Mouse (Mus musculus): ENCODE measurements around the gene Dnajb12. TPM values are rescaled to one million over a fixed set of nuclear protein-coding genes. Genes with fewer than 3 reads are reported as not detected.
A peak's percentile ranks its signal among the peaks of the same experiment; 100 is the strongest.

Dnajb12 gene
- polyA plus RNA-seq, 1 experiment from 2014 or later, result 16.9 TPM

- no peak for ATAC-seq
- WGBS, result 91% methylated on average over 7 of the region's 7 CpGs
- H3K4me1 ChIP-seq, result peaks cover 10% of the 10 kb centered on the region; the same call in 1 of the 2 replicates
Measured at GRCm38 (mm10) chr10:59929205-59929604, 49.8 kb downstream of the Dnajb12 start.

GRCm38 (mm10) chr10:59930996-59931395 is 51.6 kb downstream of the Dnajb12 start:
- Histone ChIP-seq H3K36me3 (ENCODE audit: poor library complexity, severe bottlenecking) (no peaks in the 10 kb centered on the region), H3K4me2 (peak overlapping the region; percentile 20; the same call in 1 of the 2 replicates), H3K4me3 (no peak overlapping the region), H3K4me1 (peaks cover 7% of the 10 kb centered on the region; the same call in 1 of the 2 replicates), H3K27ac (no peak overlapping the region; the same call in 1 of the 2 replicates), H3K9me3 (replicated peaks) (no peaks in the 10 kb centered on the region), H3K27me3 (no peaks in the 10 kb centered on the region), H3K9ac (no peak overlapping the region)
- 28% methylated on average over 10 of the region's 10 CpGs for WGBS
- ATAC-seq, result peak; percentile 90

More at GRCm38 (mm10) chr10:59929205-59929604, 49.8 kb downstream of the Dnajb12 start:
- no peak overlapping the region for H3K9ac ChIP-seq
- H3K9me3 ChIP-seq (replicated peaks), result no peaks in the 10 kb centered on the region
- H3K4me3 ChIP-seq, result no peak overlapping the region
- no peak overlapping the region for H3K27ac ChIP-seq
- H3K27me3 ChIP-seq, result no peaks in the 10 kb centered on the region
- H3K36me3 ChIP-seq (ENCODE audit: poor library complexity, severe bottlenecking), result no peaks in the 10 kb centered on the region
- H3K4me2 ChIP-seq, result no peak overlapping the region

- WGBS, result 87% methylated on average over 6 of the region's 6 CpGs
Measured at GRCm38 (mm10) chr10:59932521-59932920, 53.2 kb downstream of the Dnajb12 start.

GRCm38 (mm10) chr10:59934039-59934438 is 54.7 kb downstream of the Dnajb12 start:
- H3K27me3 ChIP-seq, result no peaks in the 10 kb centered on the region
- H3K4me1 ChIP-seq, result peaks cover 7% of the 10 kb centered on the region; the same call in 1 of the 2 replicates
- H3K27ac ChIP-seq, result no peak overlapping the region
- 40% methylated on average over 3 of the region's 3 CpGs for WGBS
- H3K9ac ChIP-seq, result no peak overlapping the region
- H3K9me3 ChIP-seq (replicated peaks), result no peaks in the 10 kb centered on the region
- H3K4me2 ChIP-seq, result no peak overlapping the region
- H3K4me3 ChIP-seq, result no peak overlapping the region
- no peaks in the 10 kb centered on the region for H3K36me3 ChIP-seq (ENCODE audit: poor library complexity, severe bottlenecking)
- ATAC-seq, result no peak

More at GRCm38 (mm10) chr10:59932521-59932920, 53.2 kb downstream of the Dnajb12 start:
- Histone ChIP-seq H3K4me3 (no peak overlapping the region), H3K4me2 (no peak overlapping the region), H3K9ac (no peak overlapping the region), H3K27me3 (no peaks in the 10 kb centered on the region), H3K4me1 (peaks cover 7% of the 10 kb centered on the region; the same call in 1 of the 2 replicates), H3K9me3 (replicated peaks) (no peaks in the 10 kb centered on the region), H3K27ac (no peak overlapping the region), H3K36me3 (ENCODE audit: poor library complexity, severe bottlenecking) (no peaks in the 10 kb centered on the region)
- no peak for ATAC-seq

GRCm38 (mm10) chr10:59936058-59936856 is 56.9 kb downstream of the Dnajb12 start:
- no peak overlapping the region for H3K9ac ChIP-seq
- no peak overlapping the region for H3K4me2 ChIP-seq
- ATAC-seq, result no peak
- H3K27ac ChIP-seq, result no peak overlapping the region
- H3K9me3 ChIP-seq (replicated peaks), result no peaks in the 10 kb centered on the region
- peaks cover under 1% of the 10 kb centered on the region; the same call in 1 of the 2 replicates for H3K4me1 ChIP-seq
- no peaks in the 10 kb centered on the region for H3K36me3 ChIP-seq (ENCODE audit: poor library complexity, severe bottlenecking)
- no peak overlapping the region for H3K4me3 ChIP-seq
- no peaks in the 10 kb centered on the region for H3K27me3 ChIP-seq
- 57% methylated on average over 8 of the region's 8 CpGs for WGBS

GRCm38 (mm10) chr10:59938662-59939061 is 59.3 kb downstream of the Dnajb12 start:
- Histone ChIP-seq H3K27ac (no peak overlapping the region), H3K36me3 (ENCODE audit: poor library complexity, severe bottlenecking) (no peaks in the 10 kb centered on the region), H3K4me3 (no peak overlapping the region), H3K9ac (no peak overlapping the region), H3K4me2 (no peak overlapping the region), H3K4me1 (peaks cover 20% of the 10 kb centered on the region), H3K9me3 (replicated peaks) (no peaks in the 10 kb centered on the region), H3K27me3 (no peaks in the 10 kb centered on the region)
- ATAC-seq, result no peak
- 86% methylated on average over 5 of the region's 5 CpGs for WGBS

- Histone ChIP-seq H3K9ac (no peak overlapping the region), H3K4me3 (no peak overlapping the region), H3K9me3 (replicated peaks) (no peaks in the 10 kb centered on the region), H3K36me3 (ENCODE audit: poor library complexity, severe bottlenecking) (no peaks in the 10 kb centered on the region), H3K27ac (no peak overlapping the region), H3K4me2 (no peak overlapping the region), H3K27me3 (no peaks in the 10 kb centered on the region), H3K4me1 (peaks cover 23% of the 10 kb centered on the region)
- 90% methylated on average over 1 of the region's 1 CpGs for WGBS
- no peak for ATAC-seq
Measured at GRCm38 (mm10) chr10:59939081-59939480, 59.7 kb downstream of the Dnajb12 start.

- 52% methylated on average over 21 of the region's 21 CpGs for WGBS
- Histone ChIP-seq H3K4me2 (peak overlapping the region; percentile 46), H3K4me3 (peak overlapping the region; percentile 1; the same call in 1 of the 2 replicates), H3K27ac (peak overlapping the region; percentile 44), H3K9me3 (replicated peaks) (no peaks in the 10 kb centered on the region), H3K36me3 (ENCODE audit: poor library complexity, severe bottlenecking) (no peaks in the 10 kb centered on the region), H3K27me3 (no peaks in the 10 kb centered on the region), H3K9ac (peak overlapping the region; percentile 50; the same call in 1 of the 2 replicates), H3K4me1 (peaks cover 23% of the 10 kb centered on the region)
- ATAC-seq, result no peak; the same call in 1 of the 2 replicates
Measured at GRCm38 (mm10) chr10:59942281-59942846, 63.0 kb downstream of the Dnajb12 start.

GRCm38 (mm10) chr10:59942847-59943420 is 63.6 kb downstream of the Dnajb12 start:
- peak; percentile 58 for ATAC-seq

GRCm38 (mm10) chr10:59943421-59943989 is 64.1 kb downstream of the Dnajb12 start:
- H3K4me3 ChIP-seq, result peak overlapping the region; percentile 1; the same call in 1 of the 2 replicates
- H3K36me3 ChIP-seq (ENCODE audit: poor library complexity, severe bottlenecking), result no peaks in the 10 kb centered on the region
- peak overlapping the region; percentile 44 for H3K27ac ChIP-seq
- H3K9ac ChIP-seq, result 0 out of 2 replicates have a peak overlapping the region, but pooled peaks have one; percentile 50
- no peaks in the 10 kb centered on the region for H3K9me3 ChIP-seq (replicated peaks)
- 31% methylated on average over 13 of the region's 13 CpGs for WGBS
- no peaks in the 10 kb centered on the region for H3K27me3 ChIP-seq
- ATAC-seq, result peak; percentile 81
- peak overlapping the region; percentile 46 for H3K4me2 ChIP-seq
- H3K4me1 ChIP-seq, result peaks cover 25% of the 10 kb centered on the region

More at GRCm38 (mm10) chr10:59942847-59943420, 63.6 kb downstream of the Dnajb12 start:
- Histone ChIP-seq H3K4me2 (peak overlapping the region; percentile 46), H3K27me3 (no peaks in the 10 kb centered on the region), H3K9ac (peak overlapping the region; percentile 50; the same call in 1 of the 2 replicates), H3K9me3 (replicated peaks) (no peaks in the 10 kb centered on the region), H3K4me1 (peaks cover 23% of the 10 kb centered on the region), H3K4me3 (peak overlapping the region; percentile 1; the same call in 1 of the 2 replicates), H3K36me3 (ENCODE audit: poor library complexity, severe bottlenecking) (no peaks in the 10 kb centered on the region), H3K27ac (peak overlapping the region; percentile 44)
- 2% methylated on average over 16 of the region's 16 CpGs for WGBS

- Histone ChIP-seq H3K4me1 (peaks cover 43% of the 10 kb centered on the region), H3K9me3 (replicated peaks) (no peaks in the 10 kb centered on the region), H3K36me3 (ENCODE audit: poor library complexity, severe bottlenecking) (no peaks in the 10 kb centered on the region), H3K27me3 (no peaks in the 10 kb centered on the region), H3K4me3 (no peak overlapping the region), H3K4me2 (no peak overlapping the region), H3K9ac (no peak overlapping the region), H3K27ac (no peak overlapping the region)
- WGBS, result 87% methylated on average over 3 of the region's 3 CpGs
- ATAC-seq, result no peak
Measured at GRCm38 (mm10) chr10:59945416-59945815, 66.1 kb downstream of the Dnajb12 start.
